Mouse (Mus musculus): Measurements from ENCODE around the gene Aprt.

Aprt gene

DNA sequence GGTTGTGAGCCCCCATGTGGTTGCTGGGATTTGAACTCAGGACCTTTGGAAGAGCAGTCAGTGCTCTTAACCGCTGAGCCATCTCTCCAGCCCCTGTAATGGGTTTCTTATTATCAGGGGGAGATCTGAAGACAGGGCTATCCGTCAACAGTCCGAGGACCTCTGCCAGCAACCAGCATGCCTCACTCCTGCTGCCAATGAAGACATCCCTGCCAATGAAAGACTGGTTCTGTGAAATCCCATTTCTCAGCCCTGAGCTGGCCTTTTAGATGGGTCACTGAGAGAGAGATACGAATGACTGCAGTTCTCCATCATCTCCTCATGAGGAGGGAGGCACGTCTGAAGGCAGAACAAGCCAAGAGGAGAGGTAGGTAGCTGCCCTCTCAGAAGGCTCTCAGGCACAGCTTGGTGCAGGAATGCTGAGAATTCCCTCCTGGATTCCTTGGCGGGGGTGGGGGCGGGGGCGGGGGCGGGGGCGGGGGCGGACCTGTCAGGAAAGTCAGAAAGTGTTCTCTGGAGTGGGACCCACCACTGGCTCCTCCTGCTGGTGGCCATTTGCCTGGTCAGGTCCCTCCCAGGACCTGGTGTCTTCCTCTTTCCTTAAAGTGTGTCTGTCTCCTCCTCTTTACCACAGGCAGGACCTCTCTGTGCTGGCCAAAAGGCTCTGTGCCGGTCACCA lies 17.9 kb downstream of the Aprt start:
- peak; percentile 79 to 87 for DNase-seq

DNA sequence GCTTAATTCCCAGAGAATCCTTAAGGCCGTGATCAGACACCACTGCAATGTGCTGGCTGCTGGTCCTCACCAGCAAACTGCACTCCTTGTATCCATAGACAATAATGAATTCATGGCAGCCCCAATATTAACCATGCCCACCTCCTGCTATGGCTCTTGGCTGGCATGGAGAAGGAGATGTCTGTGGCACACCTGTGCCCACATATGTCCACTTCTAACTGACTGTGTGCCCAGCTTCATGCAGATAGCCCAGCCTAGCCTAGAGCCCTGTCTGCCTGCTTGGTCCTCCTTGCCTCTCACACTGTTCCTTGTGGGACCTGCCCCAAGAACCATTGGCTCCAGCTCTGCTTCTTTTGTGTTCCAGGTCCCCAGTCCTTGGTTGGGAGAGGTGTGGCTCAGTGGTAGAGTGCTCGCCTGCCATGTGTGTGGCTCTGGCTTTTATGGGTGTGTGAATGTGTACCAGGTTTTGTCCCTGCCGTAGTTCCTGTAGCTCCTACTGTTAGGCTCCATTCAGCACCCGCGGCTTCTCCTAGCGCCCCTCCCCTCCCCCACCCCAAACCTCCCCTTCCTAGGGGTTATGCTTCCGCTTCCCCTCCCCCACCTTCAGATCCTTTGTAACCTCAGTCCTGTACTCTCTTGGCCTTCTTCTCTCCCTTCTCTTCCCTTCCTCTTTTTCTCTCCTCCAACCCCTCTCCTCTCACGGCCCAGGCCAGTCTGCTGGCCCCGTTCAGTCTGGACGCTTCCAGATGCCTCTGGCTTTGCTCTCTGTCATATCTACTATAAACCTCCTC lies 19.3 kb downstream of the Aprt start:
- DNase-seq: no peak

DNA sequence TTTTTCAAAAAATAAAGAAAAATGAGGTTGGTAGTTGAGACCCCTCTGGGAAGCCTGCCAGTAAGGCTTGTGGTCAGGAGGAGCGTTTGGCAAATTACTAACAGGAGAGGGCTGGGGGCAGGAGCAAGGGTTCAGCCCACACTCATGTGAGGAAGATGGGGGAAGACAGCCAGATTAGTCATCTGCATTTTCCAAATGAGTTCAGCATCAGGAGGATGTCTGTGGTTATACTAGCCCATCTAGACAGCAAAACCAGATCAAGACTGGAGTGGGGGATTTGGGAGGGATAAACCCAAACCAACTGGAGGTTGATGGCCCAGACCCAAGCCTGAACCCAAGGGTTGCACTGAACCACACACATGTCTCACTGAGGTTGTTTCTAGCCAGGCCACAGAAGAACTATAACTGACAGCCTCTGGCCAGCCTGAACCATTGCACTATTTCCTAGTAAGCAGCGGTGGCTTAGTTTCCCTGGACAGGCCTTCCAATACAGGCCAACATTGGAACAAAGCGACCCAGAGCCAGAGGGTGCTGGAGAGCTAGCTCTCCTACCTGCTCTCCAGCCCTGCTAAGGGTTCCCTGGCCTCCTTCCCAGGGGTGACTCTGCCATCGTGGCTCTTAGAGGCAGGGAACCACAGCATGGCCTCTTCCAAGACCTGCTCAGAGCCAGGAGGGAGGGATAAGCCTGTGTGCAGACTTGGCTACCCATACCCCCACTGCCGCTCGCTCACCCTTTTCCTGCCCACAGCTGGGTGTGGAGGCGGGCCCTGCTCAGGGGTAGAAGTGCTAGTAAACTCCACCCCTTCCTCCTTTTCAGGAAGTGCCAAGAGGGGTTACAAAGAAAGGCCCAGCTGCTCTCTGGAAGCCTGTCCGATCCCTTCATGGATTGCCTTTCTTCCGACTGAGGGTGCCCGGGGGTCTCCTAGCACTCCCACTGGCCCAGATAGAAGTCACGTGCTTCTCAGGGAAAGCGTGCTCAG lies 20.4 kb downstream of the Aprt start:
- DNase-seq: peak; percentile 64 to 78

DNA sequence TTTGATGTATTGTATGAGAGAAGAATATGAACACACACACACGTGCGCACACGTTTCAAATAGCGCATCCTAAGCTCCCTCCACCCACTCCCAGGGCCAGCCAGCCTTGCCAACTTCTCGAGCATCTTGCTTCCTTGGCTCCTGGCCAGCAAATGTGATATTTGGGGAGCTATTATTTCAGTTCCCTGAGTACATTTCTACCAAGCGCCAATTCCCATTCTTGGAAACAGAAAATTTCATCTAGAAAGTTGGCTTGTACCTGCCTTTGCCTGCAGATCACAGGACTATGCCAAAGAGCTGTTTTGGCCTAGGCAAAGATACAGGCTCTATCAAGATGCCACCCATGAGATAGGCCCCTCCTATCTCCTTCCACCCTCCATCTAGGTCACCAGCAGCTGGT lies 21.9 kb downstream of the Aprt start:
- no peak for DNase-seq

DNA sequence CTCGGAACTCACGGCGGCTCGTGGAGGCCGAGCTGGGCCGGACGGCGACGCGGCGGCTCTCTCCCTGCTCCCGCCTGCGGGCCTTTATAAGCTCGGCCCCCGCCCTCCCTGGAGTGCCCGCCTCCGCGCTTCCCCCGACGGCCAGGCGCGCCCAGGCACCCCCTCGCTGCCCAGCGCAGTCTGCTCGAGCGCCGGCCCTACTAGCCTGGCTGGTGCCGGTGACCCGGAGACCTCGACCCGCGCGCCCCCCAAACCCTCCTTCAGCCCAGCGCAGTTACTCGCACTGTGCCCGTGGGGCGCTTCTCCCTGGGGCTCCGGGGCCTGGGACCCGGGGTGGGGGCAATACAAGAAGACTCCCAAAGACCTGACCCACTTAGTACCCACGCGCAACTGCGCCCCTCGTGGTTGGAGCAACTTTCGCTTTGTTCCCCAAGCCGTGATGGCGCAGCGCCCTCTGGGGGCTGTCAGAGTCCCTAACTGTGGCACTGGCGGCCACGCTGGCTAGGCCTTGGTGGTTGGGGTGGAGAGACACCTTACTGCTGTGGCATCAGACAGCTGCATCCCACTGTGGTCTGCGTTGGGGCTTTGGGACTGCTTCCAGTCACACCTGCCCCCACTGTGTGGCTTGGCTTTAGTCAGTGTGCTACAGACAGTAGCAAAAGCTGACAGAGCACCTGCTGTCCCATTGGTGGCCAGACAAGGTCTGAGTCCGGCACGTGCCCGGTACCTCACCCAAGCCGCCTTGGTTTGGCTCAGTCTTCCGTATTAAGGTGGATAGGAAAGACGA lies 25.3 kb downstream of the Aprt start, which contains the start of gene Piezo1:
Gene Piezo1, minus strand, starts transcription at position 65 of the 787 bp plus-strand sequence.
- DNase-seq: peak; percentile 97

DNA sequence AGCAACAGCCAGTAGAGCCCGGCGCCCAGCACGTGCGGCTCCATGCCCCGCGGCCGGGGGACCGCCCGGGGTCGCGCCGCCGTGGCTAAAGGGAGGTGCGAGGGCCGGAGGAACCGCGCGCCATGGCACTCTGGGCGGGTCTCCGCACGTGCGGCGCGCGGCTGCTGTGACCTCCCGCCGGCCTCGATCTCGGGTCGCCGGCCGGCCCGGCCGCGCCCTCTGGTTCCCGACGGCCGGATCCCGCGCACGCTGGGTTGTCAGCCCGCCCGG lies 25.8 kb downstream of the Aprt start:
- DNase-seq: no peak

DNA sequence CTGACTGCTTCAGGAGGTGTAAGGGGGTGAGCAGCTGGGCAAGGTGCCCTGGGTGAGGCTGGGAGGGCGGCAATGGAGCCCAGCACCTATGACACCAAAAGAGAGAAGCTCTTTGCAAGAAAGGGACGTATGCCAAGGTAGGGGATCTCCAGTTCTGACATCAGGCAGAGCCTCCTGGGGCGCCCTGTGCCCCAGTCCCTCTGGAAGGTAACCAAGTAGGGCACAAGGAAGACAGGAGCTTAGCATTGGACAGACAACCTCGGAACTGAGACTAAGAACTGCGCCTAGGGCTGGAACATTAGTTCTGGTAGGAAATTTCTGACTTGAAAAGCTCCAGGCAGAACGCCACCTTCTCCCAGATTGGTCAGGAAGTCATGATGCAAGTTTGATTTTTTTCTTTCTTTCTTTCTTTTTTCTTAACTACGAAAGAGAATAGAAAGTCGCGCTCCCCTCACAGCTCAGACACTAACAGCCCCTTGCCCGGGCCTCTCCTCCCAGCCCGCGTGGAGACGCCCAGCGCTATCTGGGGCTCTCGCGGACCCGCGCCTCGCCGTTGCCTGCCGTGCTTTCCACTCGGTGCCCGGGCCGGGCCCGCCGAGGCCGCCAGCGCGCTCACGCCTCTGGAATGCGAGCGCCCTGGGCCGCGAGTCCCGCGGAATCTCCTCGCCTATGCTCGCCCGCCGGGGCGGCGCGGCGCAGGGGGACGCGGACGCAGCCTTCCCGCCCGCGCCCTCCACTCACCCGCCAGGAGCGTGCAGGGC lies 26.3 kb downstream of the Aprt start:
- DNase-seq: peak; percentile 74 to 85

DNA sequence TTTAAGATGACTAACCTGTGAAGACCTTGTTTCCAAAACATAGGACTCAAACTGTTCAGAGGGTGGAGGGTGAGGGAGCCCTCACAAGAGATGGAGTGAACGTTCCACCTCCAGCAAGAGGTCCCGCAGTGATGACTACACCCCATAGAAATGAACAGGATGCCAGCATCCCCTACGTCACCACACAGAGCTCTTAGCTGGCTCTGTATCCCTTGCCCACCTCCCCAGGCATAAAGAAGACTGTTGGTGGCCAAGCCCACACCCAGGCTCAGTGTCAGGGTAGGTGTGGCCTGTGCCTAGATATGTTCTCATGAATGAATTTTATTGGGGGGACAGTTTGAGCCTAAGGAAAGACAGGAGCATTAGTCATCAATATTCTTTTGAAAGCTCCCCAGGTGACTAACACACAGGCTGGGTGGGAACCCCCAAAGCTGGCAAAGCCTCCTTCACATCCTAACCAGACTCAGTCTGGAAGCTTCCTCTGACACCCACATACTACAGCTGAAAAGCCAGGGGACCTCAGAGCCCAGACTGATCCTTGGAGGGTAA lies 27.7 kb downstream of the Aprt start:
- DNase-seq: no peak

DNA sequence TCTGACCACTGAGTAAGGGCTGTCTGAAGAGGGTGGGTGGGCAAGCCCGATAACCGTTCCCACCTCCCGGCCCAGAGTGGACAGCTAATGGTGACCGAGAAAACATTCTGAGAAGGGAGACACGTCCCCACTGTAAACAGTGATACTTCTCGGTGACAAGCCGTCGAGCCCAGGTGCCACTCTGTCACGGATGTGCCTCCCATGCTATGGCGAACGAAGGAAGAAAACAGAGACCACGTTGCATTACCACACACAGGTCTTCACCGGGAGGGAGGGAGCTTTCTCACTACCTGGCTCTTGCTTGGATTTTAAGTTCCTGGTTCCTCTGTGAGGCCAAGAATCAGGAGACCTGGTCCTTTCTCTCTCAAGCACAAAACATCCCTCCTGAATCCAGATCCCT lies 28.4 kb downstream of the Aprt start:
- no peak for DNase-seq

DNA sequence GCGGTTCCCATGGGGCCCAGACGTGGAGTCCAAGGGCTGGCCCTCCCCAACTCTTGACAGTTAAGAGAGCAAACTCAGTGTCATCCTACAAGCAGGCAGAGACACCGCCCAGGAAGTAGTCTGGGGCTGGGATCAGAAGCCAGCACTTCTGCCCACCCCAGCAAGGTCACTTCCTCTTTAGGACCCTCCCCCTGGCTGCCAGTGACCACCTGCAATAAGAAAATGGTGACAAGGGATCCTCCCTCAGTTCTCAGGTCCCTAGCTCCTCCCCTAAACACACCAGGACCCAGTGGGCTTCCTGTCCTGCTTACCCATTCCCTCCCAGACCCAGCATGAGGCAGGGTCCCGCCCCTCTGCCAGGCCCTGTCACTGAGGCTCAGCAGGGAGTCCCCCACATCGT lies 28.9 kb downstream of the Aprt start:
- peak; percentile 46 to 66 for DNase-seq

DNA sequence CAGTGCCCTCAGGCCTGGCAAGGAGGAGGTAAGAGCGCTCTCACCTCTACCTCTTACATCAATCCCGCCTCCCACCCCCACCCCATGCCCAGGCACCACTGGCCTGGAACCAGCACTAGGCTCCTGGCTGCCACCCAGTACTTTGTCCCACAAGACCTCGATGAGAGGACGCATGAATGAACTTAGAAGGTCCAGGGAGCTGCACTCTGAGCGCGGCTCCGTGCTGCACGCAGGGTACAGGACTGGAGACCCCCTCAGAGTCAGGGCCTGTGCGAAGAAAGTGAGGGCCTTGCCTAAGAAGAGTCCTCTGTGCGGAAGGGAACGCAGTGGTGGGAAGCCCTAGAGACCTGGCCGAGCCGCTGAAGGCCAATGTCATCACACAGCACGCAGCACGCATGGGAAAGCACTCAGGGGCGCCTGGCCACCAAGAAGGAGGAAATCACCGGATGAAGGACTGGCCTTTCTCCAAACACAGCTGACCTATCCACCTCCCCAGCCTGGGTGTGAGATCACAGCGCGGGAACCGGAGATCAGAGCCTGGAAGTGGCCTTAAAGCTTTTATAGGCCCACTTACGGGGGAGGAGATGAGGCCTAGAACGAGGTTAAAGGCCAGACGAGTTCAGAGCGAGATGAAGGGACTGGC lies 29.8 kb downstream of the Aprt start:
- peak; percentile 82 to 88 for DNase-seq

DNA sequence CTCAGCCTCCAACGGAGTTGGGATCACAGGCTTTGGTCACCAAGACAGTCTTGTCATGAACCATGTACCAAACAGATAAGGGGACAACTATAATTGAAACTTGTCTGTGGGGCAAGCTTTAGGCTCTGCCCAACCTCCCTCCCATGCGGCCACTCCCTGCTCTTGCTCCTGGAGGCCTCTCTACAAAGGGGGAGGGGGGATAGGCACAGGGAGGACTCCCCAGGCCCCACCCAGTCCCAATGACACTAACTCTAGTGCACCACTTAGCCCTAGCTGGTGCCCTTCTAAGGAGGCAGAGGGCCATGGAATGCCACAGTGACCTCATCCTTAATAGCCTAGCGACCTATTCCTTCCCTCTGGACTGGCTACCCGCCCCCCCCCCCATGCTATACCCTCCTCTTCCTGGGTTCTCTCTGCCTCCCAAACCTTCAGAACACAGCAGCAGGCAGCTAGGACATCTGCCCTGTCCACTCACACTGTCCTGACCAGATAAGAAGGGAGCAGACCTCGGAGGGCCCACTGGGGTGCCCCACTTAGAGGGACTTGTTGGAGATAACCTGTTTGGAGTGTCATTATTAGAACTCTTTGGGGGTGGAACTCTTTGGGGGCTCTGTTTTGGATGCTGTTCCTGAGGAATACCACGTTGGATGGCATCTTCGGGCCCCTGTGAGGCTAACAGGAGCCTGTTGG lies 30.5 kb downstream of the Aprt start:
- no peak for DNase-seq

DNA sequence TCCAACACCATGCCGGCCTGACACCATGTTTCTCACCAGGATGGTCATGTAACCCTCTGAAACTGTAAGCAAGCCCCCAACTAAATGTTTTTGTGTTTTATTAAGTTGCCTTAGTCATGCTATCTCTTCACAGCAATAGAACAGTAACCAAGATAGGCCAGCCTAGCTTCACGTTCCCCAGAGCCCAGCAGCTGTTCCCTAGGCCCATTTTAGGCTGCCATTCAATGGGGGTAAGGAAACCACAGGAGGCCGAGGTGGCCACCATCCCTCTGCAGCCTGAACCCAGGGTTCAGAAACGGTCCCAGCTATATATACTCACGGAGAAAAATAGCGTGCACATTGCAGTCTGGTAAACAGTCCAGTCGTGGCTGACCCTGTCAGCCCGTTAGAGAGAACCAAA lies 32.6 kb downstream of the Aprt start:
- no peak for DNase-seq

DNA sequence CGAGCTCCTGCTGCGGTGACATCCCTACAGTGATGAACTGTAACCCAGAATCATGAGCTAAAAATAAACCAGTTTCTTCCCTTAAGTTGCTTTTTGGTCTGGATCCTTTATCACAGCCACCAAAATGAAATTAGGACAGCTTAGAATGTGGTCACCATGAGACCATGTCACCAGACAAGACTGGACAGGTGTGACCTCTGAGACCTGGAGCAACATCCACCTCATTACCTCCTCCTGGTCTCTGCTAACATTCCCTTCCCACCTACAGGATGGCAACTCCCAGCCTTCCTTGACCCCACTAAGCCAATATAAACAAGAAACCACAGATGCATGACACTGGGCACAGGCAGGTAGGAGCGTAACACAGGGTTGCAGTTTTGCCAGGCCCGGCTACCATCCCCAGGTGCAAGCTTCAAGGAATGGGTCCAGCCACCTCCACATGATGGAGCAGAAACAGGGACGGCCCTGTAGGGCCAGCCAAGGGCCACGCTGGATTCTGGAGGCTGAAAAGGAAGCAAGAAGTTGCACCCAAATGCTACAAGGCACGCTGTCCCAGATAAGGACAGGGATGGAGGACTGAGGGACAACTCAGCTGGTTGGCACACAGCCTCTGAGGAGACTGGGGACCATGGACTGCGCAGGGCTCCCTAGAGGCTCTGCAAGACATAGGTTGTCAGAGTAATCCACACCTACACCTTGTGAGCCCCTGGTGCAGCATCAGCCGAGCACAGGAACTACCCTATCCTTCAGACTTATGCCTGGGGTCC lies 38.2 kb downstream of the Aprt start:
- DNase-seq: no peak

DNA sequence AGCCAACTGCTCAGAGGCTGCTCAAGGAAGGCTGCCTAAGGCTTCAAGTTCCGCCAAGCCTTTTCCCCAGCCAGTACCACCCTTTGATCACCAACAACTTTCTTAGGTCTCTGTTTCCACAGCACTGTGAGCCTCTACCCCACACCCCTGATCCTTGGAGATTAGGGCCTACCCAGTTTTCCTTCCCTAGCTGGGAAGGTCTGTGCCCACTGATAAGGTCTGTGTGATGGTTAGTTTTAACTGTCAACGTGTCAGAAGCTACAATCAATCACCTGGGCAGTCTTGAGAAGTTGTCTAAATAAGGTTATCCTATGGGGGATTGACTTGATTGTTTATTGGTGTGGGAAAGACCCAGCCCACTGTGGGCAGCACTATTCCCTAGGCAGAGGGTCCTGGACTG lies 38.9 kb downstream of the Aprt start:
- DNase-seq: no peak

DNA sequence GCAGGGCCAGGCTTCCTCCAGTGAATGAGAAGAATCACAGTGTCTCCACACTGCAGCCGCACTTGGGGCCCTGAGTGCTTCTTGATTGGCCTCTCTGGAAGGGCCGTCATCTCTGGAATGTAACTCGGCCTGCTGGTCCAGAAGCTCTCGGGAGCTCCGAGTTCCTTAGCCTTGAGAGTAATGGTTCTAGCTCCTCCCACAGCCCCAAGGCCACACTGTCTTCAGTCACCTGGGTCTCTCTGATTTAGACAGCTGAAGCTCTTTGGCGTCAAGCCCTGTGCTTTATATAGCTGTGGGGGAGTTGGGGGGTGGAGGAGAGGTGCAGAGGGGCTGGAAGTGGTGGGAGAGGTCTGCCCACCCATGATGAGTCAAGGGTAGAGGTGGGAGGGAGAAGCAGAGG lies 39.7 kb downstream of the Aprt start:
- peak; percentile 67 to 83 for DNase-seq

DNA sequence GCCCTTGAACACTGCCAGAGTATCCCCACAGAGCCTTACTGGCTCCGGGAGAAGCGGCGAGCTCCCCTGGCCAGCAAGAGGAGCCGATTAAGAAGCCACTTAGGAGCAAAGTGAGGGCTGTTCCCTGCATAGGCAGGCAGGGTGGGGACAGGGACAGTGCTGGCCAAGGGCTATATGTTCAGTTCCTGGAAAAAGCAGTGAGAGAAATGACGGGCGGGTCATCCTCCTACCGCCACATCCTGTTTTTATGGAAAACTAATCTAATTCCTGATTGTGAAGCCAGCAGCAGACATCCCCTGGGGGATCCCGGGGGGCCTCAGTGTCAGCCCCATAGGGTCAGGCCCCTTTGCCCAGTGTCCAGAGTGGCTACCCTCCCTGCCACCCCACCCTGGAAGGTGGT lies 45.4 kb downstream of the Aprt start:
- DNase-seq: peak in 1 of 2 experiments; percentile 39

DNA sequence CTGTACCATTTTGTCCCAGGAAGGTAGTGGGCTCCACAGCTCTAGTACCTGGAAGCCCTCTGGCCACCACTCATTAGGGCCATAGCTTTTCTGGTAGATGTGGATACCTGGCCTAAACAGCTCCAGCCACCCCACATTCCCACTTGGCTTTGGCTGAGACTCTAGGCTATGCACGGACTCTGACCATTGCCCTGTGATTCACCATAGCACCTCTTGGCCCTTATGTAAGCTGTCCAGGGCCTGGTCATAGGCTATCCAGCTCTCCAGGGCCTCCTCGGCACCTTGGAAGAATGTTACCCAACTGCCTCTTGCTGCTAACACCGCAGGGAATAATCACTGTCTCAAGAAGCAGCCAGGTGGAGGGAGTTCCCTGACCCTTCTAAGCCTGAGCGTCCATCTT lies 47.5 kb downstream of the Aprt start:
- DNase-seq: no peak

DNA sequence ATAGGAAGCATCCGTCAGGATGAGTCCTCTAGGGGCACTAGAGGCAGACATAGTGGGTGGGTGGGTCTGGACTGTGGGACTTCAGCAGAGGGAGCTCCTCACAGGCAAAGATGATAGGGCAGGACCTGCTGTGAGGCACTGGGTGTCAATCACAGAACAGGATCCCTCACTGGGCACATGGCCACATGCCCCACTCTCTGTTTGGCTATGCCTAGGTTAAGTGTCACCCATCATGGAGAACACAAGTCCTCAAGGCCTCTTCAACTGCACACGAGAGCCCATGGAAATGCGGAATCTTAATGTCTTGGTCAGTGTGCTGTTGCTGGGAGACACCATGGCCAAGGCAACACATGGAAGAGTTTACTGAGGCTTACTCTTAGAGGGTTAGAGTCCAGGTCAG lies 48.8 kb downstream of the Aprt start:
- DNase-seq: no peak

Measured in kidney, postnatal 4 days (tissue).